Mouse (Mus musculus): ENCODE measurements at regions not wholly inside any gene's neighbourhood (a gene's known extent, or its start where the extent isn't known, plus 50 kb on each side); places are given as distances from the start of the nearest gene placed in this dataset.

DNA sequence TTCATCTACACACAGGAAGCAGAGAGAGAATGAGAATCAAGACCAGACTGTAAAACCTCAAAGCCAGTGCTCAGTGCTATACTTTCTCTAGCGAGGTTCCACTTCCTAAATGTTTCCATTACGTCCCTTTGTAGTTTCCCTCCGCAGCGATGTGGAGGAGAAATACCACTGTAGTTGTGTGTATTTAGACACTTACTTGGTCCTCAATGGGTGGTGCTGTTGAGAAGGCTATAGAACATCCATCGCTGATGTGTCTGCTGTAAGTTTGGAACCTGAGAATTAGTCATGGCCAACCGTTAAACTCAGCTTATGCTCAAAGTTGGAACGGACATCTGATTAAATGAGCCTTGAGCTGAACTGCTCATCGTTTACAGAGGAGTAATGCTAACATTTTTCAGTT lies 170.7 kb upstream of the Lyplal1 start:
- TF ChIP-seq POLR2A (IDR thresholded peaks at IDR 0.05; ENCODE audit: borderline replicate concordance, low read depth, low read length), result no peak
- TF ChIP-seq CTCF (IDR thresholded peaks at IDR 0.05; ENCODE audit: low read depth, low read length), result no peak
